Mouse (Mus musculus) small intestine, adult 2 months (tissue): Measurements from ENCODE around the gene Rybp.

Experiments
- CTCF ChIP-seq: fragments of 200-500 bp; IDR thresholded peaks from 2 replicates; pipeline ENCODE4 v1.5.1; 2012; ENCODE audit warnings: low read depth, mild to moderate bottlenecking, control low read depth, inconsistent platforms, low read length, moderate library complexity, mixed read lengths; ENCODE audit not compliant: insufficient replicate concordance, insufficient read length; ENCODE audit errors: extremely low read depth
- POLR2A ChIP-seq: fragments of 200-500 bp; IDR thresholded peaks from 2 replicates; pipeline ENCODE4 v1.6.1; 2012; ENCODE audit warnings: low read depth, mild to moderate bottlenecking, control low read depth, inconsistent platforms, low read length, moderate library complexity

GRCm38 (mm10) chr6:100259607-100260006, 27.7 kb downstream of the Rybp start:
- TF ChIP-seq CTCF (no peak), POLR2A (no peak)
